Mouse (Mus musculus) cortical plate, adult 2 months (tissue): Measurements from ENCODE around the gene Neurod2. TPM values are rescaled to one million over a fixed set of nuclear protein-coding genes. Genes with fewer than 3 reads are reported as not detected.
A peak's percentile ranks its signal among the peaks of the same experiment; 100 is the strongest.

Experiments
- H3K27ac ChIP-seq: fragments of 200-500 bp; 2 replicates; pipeline ENCODE4 v1.5.1; 2012; ENCODE audit warnings: low read length, control low read depth, inconsistent platforms; ENCODE audit not compliant: insufficient read depth
- H3K4me1 ChIP-seq: fragments of 200-500 bp; 2 replicates; pipeline ENCODE4 v1.6.1; 2011; ENCODE audit warnings: low read length; ENCODE audit not compliant: control insufficient read depth, insufficient read depth
- H3K4me3 ChIP-seq: fragments of 200-500 bp; 2 replicates; pipeline ENCODE4 v1.5.1; 2011; ENCODE audit warnings: mild to moderate bottlenecking, low read length, control low read depth; ENCODE audit not compliant: insufficient read depth
- CTCF ChIP-seq: fragments of 200-500 bp; IDR thresholded peaks from 2 replicates; pipeline ENCODE4 v1.5.1; 2011; ENCODE audit warnings: mild to moderate bottlenecking, control low read depth, low read length; ENCODE audit not compliant: insufficient read depth; ENCODE audit errors: extremely low read depth
- POLR2A ChIP-seq: fragments of 200-500 bp; IDR thresholded peaks from 2 replicates; pipeline ENCODE4 v1.6.1; 2011; ENCODE audit warnings: mild to moderate bottlenecking, low read length, control low read depth; ENCODE audit not compliant: insufficient read depth; ENCODE audit errors: extremely low read depth
- polyA plus RNA-seq: library from polyadenylated mRNA; depleted of rRNA; stranded (reverse); fragments of >200 nt; gene quantifications from 2 replicates; pipeline ENCODE4 v1.2.3, GENCODE M21; 2012

Neurod2 gene
- polyA plus RNA-seq, 1 experiment = 45.0 TPM

DNA sequence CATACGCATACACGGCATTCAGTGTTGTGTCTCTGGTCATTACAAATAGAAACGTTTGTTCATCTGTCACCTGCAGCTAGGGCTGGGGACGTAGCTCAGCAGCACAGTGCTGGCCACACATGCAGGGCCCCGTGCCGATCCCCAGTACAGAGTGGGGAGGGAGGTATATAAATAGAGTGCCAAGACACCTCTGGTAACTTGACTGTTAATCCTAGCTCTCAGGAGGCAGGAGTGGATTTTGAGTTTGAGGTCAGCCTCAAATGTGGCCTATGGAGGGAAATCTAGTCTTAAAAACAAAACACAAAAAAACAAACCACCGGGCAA lies 38.4 kb upstream of the Neurod2 start:
- H3K27ac ChIP-seq = no peak overlapping the region
- H3K4me1 ChIP-seq = peaks cover 6% of the 10 kb centered on the region
- TF ChIP-seq CTCF (no peak), POLR2A (no peak)
- H3K4me3 ChIP-seq = no peak overlapping the region

DNA sequence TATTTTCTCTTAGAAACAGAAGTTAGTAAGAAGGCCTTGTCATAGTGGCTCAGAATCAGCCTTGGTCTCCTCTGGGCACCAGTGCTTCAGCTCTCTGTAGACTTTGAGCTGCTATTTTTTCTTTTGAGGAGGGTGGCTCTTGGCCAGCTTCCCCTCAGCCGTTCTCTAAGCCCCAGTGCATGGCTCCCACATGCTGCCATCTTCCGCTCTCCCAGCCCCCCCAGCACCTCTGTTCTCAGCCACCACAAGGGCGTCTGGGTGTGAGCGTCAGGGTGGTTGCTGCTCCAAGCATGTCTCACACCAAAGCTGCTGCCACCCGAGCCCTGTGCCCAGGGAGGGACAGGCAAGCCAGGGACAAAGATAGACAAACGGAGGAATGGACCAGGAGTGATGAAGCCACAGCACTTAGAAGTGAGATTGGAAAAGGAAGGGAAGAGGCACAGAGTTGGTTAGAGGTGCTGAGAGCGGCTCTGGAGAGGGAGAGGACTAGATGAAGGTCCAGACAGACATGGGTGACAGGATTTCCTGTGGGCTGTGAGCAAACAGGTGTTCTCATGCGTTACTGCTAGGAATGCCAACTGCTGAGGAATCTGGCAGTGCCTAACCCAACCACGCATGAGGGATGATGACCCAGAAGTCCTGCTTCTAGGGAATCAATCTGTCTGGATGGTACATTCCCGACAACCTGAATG lies 37.9 kb upstream of the Neurod2 start:
- peaks cover 6% of the 10 kb centered on the region for H3K4me1 ChIP-seq
- H3K27ac ChIP-seq = peak overlapping the region; percentile 45
- TF ChIP-seq CTCF = no peak
- no peak for TF ChIP-seq POLR2A
- no peak overlapping the region for H3K4me3 ChIP-seq

DNA sequence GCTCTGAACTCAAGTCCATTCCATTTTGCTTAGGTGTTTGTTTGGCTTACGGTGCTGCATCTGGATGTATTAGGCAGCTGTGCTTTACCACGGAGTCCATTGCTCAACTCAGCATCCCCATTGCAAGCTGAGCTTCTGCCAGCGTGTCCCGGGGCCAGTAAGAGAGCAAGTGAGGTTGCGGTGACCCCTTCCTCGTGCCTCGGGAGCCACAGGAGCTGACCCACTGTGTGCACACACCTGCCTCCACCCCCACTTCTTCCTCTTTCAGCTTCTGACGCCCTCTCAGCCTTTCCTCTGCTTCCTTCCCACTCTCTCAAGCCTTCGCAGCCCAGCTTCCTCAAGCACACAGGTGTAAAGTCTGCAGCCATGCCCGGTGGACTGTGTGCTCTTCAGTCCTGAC lies 36.8 kb upstream of the Neurod2 start:
- Histone ChIP-seq H3K4me1 (peaks cover 6% of the 10 kb centered on the region), H3K27ac (no peak overlapping the region), H3K4me3 (no peak overlapping the region)
- TF ChIP-seq POLR2A (no peak), CTCF (no peak)

DNA sequence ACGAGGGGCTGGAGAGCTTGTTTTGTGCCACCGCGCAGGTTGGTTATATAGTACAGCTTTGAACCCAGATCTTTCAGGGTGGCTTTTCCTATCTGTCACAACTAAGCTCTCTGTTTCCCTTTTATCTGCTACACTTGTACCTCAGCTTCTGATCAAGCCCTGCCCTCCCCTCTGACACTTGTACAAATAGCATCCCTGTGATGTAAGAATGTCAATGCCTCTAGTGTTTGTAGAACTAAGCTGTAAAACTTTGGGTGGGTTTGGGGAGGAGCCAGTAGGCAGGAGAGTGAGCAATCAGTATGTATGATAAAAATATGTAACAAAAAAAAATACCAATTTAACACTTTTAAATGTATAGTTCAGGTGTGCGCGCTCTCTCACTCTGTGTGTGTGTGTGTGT lies 35.0 kb upstream of the Neurod2 start:
- H3K27ac ChIP-seq = no peak overlapping the region
- H3K4me3 ChIP-seq = no peak overlapping the region
- peaks cover 9% of the 10 kb centered on the region for H3K4me1 ChIP-seq
- no peak for TF ChIP-seq CTCF
- TF ChIP-seq POLR2A = no peak

DNA sequence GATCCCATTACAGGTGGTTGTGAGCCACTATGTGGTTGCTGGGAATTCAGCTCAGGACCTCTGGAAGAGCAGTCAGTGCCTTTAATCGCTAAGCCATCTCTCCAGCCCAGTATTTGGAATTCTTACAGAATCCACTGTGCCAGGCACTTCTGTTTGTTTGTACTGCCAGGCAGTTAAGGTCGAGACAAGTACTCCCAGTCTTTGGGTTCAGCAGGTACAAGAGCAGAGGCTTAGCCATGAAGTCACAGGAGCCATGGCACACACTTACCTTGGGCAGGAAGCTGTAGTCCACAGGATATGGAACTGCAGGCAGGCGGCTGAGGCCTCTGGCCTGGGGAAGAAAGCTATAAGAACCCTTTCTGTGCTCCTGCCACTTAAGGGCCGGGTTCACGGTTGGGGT lies 34.4 kb upstream of the Neurod2 start:
- no peak for TF ChIP-seq POLR2A
- no peak for TF ChIP-seq CTCF
- H3K4me1 ChIP-seq = peaks cover 11% of the 10 kb centered on the region
- no peak overlapping the region for H3K27ac ChIP-seq
- H3K4me3 ChIP-seq = no peak overlapping the region

DNA sequence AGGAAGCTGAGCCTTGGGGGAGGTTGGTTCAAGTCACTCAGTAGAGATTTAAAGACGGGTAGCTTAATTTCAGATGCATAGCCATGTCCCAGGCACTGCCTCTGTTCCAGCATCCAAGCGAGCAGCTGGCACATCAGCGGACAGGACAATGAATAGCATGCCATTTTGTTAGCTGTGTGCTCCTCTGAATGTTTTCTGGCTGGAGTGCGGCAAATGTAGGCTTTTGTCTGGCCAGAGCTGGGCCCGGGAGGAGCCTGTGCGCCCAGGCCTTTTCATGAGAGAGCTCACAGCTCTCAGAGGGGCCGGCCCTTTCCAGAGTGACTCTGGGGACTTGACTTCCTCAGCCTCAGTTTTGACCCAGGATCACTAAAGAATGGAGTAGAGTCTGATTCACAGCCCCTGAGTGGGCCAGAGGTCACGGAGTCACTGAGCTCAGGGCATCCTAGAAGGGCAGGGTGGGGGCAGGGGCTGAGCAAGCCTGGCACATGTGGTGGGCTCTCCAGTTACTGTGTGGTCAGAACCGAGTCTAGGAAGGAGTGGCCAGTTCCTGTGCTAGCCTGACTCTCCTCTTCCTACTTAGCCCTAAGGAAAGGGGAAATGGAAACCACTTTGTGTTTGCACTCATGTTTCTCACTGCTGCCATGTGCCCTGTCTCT lies 31.5 kb upstream of the Neurod2 start:
- H3K4me1 ChIP-seq = peaks cover 5% of the 10 kb centered on the region; the same call in 1 of the 2 replicates
- no peak overlapping the region for H3K4me3 ChIP-seq
- no peak for TF ChIP-seq POLR2A
- TF ChIP-seq CTCF = no peak
- H3K27ac ChIP-seq = peak overlapping the region; percentile 81

DNA sequence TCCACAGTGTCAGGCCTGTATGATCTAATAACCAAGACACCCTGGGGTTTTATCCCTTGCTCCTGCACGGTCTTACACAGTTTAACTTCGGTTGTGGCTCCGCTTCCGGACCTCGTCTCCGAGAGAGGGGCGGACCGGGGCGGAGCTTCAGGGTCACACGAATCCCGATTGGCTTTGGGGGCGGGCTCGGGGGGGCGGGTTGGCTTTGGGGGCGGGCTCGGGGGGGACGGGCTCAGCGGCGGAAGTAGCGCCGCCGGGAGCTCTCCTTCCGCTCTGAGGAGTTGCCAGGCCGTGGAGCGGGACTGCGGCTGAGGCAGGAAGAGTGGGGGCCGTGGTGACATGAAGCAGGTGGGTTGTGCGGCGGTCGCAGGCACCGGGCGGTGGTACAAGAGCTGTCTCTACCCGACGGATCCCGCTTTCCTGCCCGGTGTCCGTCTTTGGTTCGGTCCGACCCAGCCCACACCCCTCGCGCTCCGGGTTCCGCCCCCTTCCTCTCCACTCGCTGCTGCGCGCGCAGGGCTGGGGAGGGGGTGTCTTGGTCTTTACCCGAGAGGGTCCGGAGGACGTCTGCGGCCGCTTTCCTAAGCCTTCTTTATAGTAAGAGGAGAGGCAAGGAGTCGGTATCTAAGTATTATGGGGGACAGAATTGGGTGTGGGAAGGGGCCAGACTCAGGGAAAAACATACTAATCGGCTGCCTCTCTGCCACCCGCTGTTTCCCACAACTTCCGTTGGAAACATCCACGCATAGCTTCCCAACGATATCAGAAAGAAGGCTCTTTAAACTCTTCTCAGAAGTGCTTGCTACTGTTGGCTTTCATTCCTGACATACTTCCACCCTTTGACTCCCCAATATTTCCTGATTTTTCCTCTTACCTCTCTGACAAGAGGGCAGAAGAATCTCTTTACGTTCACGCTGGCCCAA lies 29.0 kb upstream of the Neurod2 start, which contains the start of gene Stard3:
Stard3 (plus strand) TSS at position 208 of the 923 bp plus-strand sequence.
- peak; percentile 69 for TF ChIP-seq POLR2A
- TF ChIP-seq CTCF = no peak
- H3K4me3 ChIP-seq = peak within 1 kb of the TSS; percentile 78
- H3K27ac ChIP-seq = peak within 1 kb of the TSS; percentile 93
- peaks cover 5% of the 10 kb centered on the region; the same call in 1 of the 2 replicates for H3K4me1 ChIP-seq

DNA sequence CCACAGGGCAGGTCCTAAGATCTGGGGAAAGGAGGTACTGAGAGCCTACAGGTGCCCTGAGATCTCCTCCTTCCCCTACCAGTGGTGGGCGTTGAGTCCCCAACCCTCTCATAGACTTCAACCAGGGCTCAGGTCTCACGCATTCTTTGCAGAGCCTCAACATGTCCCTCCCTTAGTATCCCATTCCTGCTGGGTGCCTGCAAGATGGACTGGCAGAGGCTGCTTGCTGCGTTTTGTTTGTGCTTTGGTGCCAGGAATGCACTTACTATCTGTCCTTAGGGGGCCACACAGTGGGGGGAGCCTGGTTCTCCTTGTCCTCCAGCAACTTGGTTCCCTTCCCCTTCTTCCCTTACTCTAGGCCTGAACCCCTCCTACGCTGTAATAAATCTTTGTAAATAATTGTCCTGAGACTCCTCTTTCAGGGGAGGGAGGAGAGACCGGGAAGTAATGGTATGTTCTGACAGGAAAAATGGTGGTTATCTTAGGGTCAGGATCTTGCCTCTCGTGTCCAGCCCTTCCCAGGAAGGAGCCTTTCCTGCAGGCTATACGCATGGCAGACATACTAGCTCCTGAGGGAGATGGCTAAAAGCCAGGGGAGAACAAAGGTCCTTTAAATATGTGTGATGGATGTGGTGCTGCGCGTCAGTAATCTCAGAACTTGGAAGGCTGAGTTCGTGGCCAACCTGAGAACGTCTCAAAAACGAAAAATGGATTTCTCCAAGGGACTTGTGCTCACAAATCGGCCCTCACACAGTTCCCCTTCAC lies 28.1 kb upstream of the Neurod2 start:
- peak overlapping the region; percentile 78 for H3K4me3 ChIP-seq
- H3K4me1 ChIP-seq = peaks cover 5% of the 10 kb centered on the region; the same call in 1 of the 2 replicates
- peak overlapping the region; percentile 1; the same call in 1 of the 2 replicates for H3K27ac ChIP-seq
- TF ChIP-seq CTCF = no peak
- no peak for TF ChIP-seq POLR2A

DNA sequence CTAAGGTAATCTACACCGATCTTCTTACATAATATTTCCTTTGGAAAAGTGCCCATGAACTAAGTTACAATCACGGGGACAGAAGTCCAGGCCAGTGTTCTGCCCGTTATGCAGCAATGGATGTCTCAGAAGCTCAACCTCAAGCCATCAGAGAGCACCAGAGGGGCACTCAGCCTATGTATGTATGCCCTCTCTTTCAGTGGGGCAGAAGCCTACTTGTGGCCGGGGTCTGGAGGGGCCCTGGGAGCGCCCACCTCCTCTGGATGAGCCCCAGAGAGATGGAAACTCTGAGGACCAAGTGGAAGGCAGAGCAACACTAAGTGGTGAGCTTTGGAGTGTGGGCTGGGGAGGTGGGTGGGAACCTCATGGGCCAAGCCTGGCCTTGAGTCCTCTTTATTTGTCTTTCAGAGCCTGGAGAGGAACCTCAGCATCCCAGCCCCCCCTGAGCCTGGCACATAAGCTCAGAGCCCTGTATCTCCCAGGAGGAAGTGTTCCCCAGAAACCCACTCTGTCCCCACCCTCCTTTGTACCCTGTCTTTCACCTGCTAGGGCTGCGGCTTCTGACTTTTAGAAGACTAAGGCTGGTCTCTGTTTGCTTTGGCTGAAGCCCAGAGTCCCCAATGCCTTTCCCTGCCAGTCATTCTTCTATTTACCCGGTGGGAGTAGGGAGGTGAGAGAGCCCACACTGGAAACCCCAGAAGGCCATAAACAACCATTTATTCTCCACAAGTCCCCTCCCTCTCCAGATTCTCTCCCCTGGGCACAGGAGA lies 27.4 kb upstream of the Neurod2 start:
- Histone ChIP-seq H3K4me3 (no peak overlapping the region), H3K27ac (no peak overlapping the region), H3K4me1 (peaks cover 5% of the 10 kb centered on the region; the same call in 1 of the 2 replicates)
- no peak for TF ChIP-seq CTCF
